Mouse (Mus musculus) ES-CJ7 (cell line): ENCODE results near the gene Hist1h2bn.

Source experiments
- DNase-seq: peaks from one replicate; pipeline ENCODE4 v3.0.0; 2011; ENCODE audit warnings: low read depth, low spot score

The Hist1h2bn gene

GRCm38 (mm10) chr13:21727948-21728572 is 25.9 kb upstream of the Hist1h2bn start:
- DNase-seq = peak; percentile 42

- no peak for DNase-seq
These were observed 24.4 kb upstream of the Hist1h2bn start for GRCm38 (mm10) chr13:21729544-21729943.

- DNase-seq = peak; percentile 78
These were observed 20.5 kb upstream of the Hist1h2bn start for GRCm38 (mm10) chr13:21733466-21733865.

GRCm38 (mm10) chr13:21734010-21734905 is 19.7 kb upstream of the Hist1h2bn start:
- peak; percentile 93 for DNase-seq

- DNase-seq = peak; percentile 92
These were observed 18.8 kb upstream of the Hist1h2bn start, which contains the start of gene Hist1h4j for GRCm38 (mm10) chr13:21734906-21735767. TSS of gene Hist1h4j (plus strand) at chr13:21735064.

- no peak for DNase-seq
These were observed 8.9 kb upstream of the Hist1h2bn start for GRCm38 (mm10) chr13:21745006-21745405.

GRCm38 (mm10) chr13:21749387-21750158 is 4.3 kb upstream of the Hist1h2bn start:
- DNase-seq = peak; percentile 71

- peak; percentile 96 for DNase-seq
These were observed 3.5 kb upstream of the Hist1h2bn start, which contains the start of gene Hist1h4k for GRCm38 (mm10) chr13:21750159-21751017. TSS of gene Hist1h4k (minus strand) at chr13:21750505.

- no peak for DNase-seq
These were observed 2.5 kb upstream of the Hist1h2bn start for GRCm38 (mm10) chr13:21751417-21751816.

- DNase-seq = peak; percentile 33
These were observed 2.1 kb upstream of the Hist1h2bn start for GRCm38 (mm10) chr13:21751827-21752226.

- peak; percentile 60 for DNase-seq
These were observed 1.6 kb upstream of the Hist1h2bn start for GRCm38 (mm10) chr13:21752356-21752755.

GRCm38 (mm10) chr13:21753051-21753523 is 836 bp upstream of the Hist1h2bn start:
- DNase-seq = peak; percentile 60

- peak; percentile 76 for DNase-seq
These were observed 525 bp downstream of the Hist1h2bn start for GRCm38 (mm10) chr13:21754294-21755001.

GRCm38 (mm10) chr13:21755707-21756106 is 1.8 kb downstream of the Hist1h2bn start:
- no peak for DNase-seq

GRCm38 (mm10) chr13:21778814-21779766 is 25.2 kb downstream of the Hist1h2bn start:
- DNase-seq = peak; percentile 94

GRCm38 (mm10) chr13:21779767-21780731 is 26.1 kb downstream of the Hist1h2bn start, which contains the start of gene Hist1h1b:
TSS of gene Hist1h1b (minus strand) at chr13:21780625.
- peak; percentile 91 for DNase-seq
